33 mouse cellular contexts compared by ENCODE assay signal in genomic region chr12:7548759-7549158, GRCm38 (mm10).
"Had no signal": no experiment of that assay in that cellular context is flagged by ENCODE, and none has a peak within 500 bp of the region (broad histone marks: within the 10 kb centered on the region; RNA-seq: fewer than 3 reads in every experiment).

No protein-coding gene starts in this region.

- H3K9ac ChIP-seq: heart, embryonic 12.5 days; heart, embryonic 13.5 days; heart, embryonic 15.5 days; hindbrain, embryonic 12.5 days; hindbrain, embryonic 13.5 days; hindbrain, embryonic 14.5 days; hindbrain, embryonic 15.5 days; kidney, embryonic 15.5 days had no signal

- ATAC-seq: hindbrain, embryonic 16.5 days; hindbrain, postnatal 0 days; inflammation-experienced regulatory T-cells, adult 6 months had no signal

- H3K4me1 ChIP-seq: heart, embryonic 10.5 days; hindbrain, embryonic 10.5 days; hindbrain, embryonic 12.5 days; hindbrain, embryonic 13.5 days; hindbrain, embryonic 15.5 days; kidney, embryonic 15.5 days had no signal

- H3K4me3 ChIP-seq: heart, embryonic 10.5 days; heart, embryonic 12.5 days; heart, embryonic 13.5 days; heart, embryonic 15.5 days; hindbrain, embryonic 10.5 days; hindbrain, embryonic 12.5 days; hindbrain, embryonic 13.5 days; hindbrain, embryonic 15.5 days; kidney, embryonic 15.5 days; layer of hippocampus, adult 2 months; left cerebral cortex, adult 2 months had no signal

- DNase-seq: heart, postnatal 10 days; heart, postnatal 14 days; heart, postnatal 36 days; heart, postnatal 4 days; kidney, adult 11 months; kidney, adult 18-20 months; kidney, adult 2 months; kidney, adult 8-10 months; kidney, adult 9 months; kidney, postnatal 10 days; kidney, postnatal 14 days; kidney, postnatal 25 days; kidney, postnatal 36 days; kidney, postnatal 4 days; layer of hippocampus, adult 9-11 months; layer of hippocampus, postnatal 36 days had no signal

- H3K9me3 ChIP-seq: heart, embryonic 10.5 days; heart, embryonic 12.5 days; heart, embryonic 13.5 days; heart, embryonic 15.5 days; hindbrain, embryonic 10.5 days; hindbrain, embryonic 12.5 days; hindbrain, embryonic 13.5 days; hindbrain, embryonic 15.5 days; kidney, embryonic 15.5 days had no signal

- H3K27ac ChIP-seq: heart, embryonic 10.5 days; heart, embryonic 13.5 days; heart, embryonic 15.5 days; hindbrain, embryonic 10.5 days; hindbrain, embryonic 12.5 days; hindbrain, embryonic 13.5 days; hindbrain, embryonic 14.5 days; hindbrain, embryonic 15.5 days; hindbrain, postnatal 0 days; kidney, embryonic 15.5 days; kidney, postnatal 0 days; layer of hippocampus, adult 2 months; left cerebral cortex, adult 2 months had no signal

- H3K4me2 ChIP-seq: heart, embryonic 11.5 days; heart, embryonic 12.5 days; heart, embryonic 13.5 days; heart, embryonic 15.5 days; hindbrain, embryonic 12.5 days; hindbrain, embryonic 13.5 days; hindbrain, embryonic 14.5 days; hindbrain, embryonic 15.5 days; kidney, embryonic 15.5 days had no signal

- H3K36me3 ChIP-seq: heart, embryonic 10.5 days; heart, embryonic 12.5 days; heart, embryonic 13.5 days; heart, embryonic 15.5 days; hindbrain, embryonic 10.5 days; hindbrain, embryonic 12.5 days; hindbrain, embryonic 13.5 days; hindbrain, embryonic 15.5 days; kidney, embryonic 15.5 days had no signal

- H3K27me3 ChIP-seq: heart, embryonic 12.5 days; heart, embryonic 13.5 days; heart, embryonic 15.5 days; hindbrain, embryonic 12.5 days; hindbrain, embryonic 13.5 days; hindbrain, embryonic 15.5 days; kidney, embryonic 15.5 days had no signal
